Mouse (Mus musculus) kidney, adult 2 months (tissue): ENCODE results near the gene E130208F15Rik. TPM values are rescaled to one million over a fixed set of nuclear protein-coding genes. Genes with fewer than 3 reads are reported as not detected.
A peak's percentile ranks its signal among the peaks of the same experiment; 100 is the strongest.

ENCODE experiments used
- DNase-seq: peaks from one replicate; pipeline ENCODE4 v3.0.0; 2021
- H3K27ac ChIP-seq: fragments of 200-500 bp; 2 replicates; pipeline ENCODE4 v1.5.1; 2012; ENCODE audit warnings: low read depth, low read length, control low read depth, inconsistent platforms; ENCODE audit not compliant: insufficient read depth
- H3K27me3 ChIP-seq: fragments of 200-500 bp; replicated peaks from 2 replicates; pipeline ENCODE4 v1.6.1; 2012; ENCODE audit warnings: mild to moderate bottlenecking, moderate library complexity, low read length, inconsistent platforms; ENCODE audit not compliant: control insufficient read depth, insufficient read depth
- H3K36me3 ChIP-seq: fragments of 200-500 bp; 2 replicates; pipeline ENCODE4 v1.6.1; 2012; ENCODE audit warnings: mild to moderate bottlenecking, moderate library complexity, low read length, inconsistent platforms; ENCODE audit not compliant: control insufficient read depth, insufficient read depth
- H3K4me1 ChIP-seq: fragments of 200-500 bp; 2 replicates; pipeline ENCODE4 v1.6.1; 2011; ENCODE audit warnings: low read length; ENCODE audit not compliant: control insufficient read depth, insufficient read depth
- H3K4me3 ChIP-seq: fragments of 200-500 bp; 2 replicates; pipeline ENCODE4 v1.5.1; 2011; ENCODE audit warnings: mild to moderate bottlenecking, low read depth, low read length, control low read depth; ENCODE audit not compliant: insufficient read depth
- CTCF ChIP-seq: fragments of 200-500 bp; conservative IDR thresholded peaks from 2 replicates; pipeline ENCODE4 v1.5.1; 2011; ENCODE audit warnings: low read depth, mild to moderate bottlenecking, control low read depth, low read length, moderate library complexity, mixed read lengths; ENCODE audit not compliant: insufficient read depth, insufficient read length
- POLR2A ChIP-seq: fragments of 200-500 bp; IDR thresholded peaks from one replicate; pipeline ENCODE4 v1.6.1; 2011; ENCODE audit warnings: low read depth, low read length, control low read depth
- WGBS: fragments of 180-500 bp; shearing (Covaris S2); methylation state at CpG from one replicate; pipeline ENCODE4 v1.1.7; 2018; 5-methylcytosine and 5-hydroxymethylcytosine counted together
- polyA plus RNA-seq: library from polyadenylated mRNA; depleted of rRNA; stranded (reverse); fragments of >200 nt; gene quantifications from 2 replicates; pipeline ENCODE4 v1.2.3, GENCODE M21; 2012

E130208F15Rik gene
- polyA plus RNA-seq, 1 experiment = 0.42 TPM

DNA sequence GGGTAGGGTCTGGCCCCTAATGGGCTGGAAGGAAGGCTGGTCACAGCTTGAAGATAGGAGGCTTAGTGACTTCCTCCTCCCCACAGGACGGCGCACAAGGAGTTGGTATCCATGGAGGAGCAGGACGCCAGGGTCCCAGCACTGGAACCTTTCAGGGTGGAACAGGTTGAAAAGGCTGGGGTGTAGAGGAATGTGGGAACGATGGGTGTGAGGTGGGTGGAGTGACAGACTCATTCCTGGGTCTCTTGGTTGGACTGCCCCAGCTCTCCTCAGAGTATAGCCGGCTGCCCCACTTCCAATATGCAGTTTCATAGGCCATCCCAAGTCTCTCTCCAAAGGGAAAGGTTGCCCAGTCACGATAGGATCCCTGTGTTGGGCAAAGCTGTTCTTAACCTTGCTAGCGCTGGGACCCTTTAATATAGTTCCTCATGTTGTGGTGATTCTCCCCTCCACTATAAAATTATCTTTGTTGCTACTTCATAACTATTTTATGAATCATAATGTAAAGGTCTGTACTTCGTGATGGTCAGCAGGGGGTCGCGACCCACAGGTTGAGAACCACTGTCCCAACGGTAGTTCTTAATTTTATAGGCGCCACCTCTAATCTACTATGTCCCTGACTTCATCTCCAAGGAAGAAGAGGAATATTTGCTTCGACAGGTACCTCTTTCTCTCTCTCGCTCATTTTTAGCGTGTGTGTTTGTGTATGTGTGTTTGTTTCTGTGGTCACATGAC lies 12.0 kb upstream of the E130208F15Rik start:
- 45% methylated on average over 15 of the region's 15 CpGs for WGBS
- no peaks in the 10 kb centered on the region; the same call in 1 of the 2 replicates for H3K4me1 ChIP-seq
- peak; percentile 46 for TF ChIP-seq POLR2A
- TF ChIP-seq CTCF = no peak
- H3K27ac ChIP-seq = peak overlapping the region; percentile 28; the same call in 1 of the 2 replicates
- H3K36me3 ChIP-seq = no peaks in the 10 kb centered on the region
- no peaks in the 10 kb centered on the region for H3K27me3 ChIP-seq
- H3K4me3 ChIP-seq = peak overlapping the region; percentile 59
- DNase-seq = peak; percentile 52

DNA sequence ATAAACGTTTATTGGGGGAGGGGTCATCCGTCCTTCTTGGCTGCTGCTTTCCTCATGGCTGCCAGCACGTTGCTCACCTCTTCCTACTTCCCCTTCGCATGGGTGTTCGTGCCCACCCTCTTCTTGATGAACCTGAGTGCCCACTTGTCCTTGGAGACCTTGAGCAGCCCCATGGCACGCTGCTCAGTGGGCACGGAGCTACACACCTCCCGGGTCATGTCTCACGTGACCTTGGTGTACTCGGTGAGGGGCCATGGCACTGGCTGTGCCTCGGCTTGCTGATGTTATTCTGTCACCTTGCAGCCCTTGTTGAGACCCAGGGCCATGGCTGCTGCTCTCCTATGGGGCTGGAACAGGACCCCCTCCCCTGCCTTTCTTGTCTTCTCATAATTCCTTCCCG lies 11.4 kb upstream of the E130208F15Rik start:
- Histone ChIP-seq H3K27me3 (no peaks in the 10 kb centered on the region), H3K36me3 (no peaks in the 10 kb centered on the region), H3K27ac (peak overlapping the region; percentile 28; the same call in 1 of the 2 replicates), H3K4me1 (no peaks in the 10 kb centered on the region; the same call in 1 of the 2 replicates), H3K4me3 (no peak overlapping the region)
- 61% methylated on average over 12 of the region's 12 CpGs for WGBS
- TF ChIP-seq POLR2A = peak; percentile 87
- TF ChIP-seq CTCF = no peak
- DNase-seq = peak; percentile 60

DNA sequence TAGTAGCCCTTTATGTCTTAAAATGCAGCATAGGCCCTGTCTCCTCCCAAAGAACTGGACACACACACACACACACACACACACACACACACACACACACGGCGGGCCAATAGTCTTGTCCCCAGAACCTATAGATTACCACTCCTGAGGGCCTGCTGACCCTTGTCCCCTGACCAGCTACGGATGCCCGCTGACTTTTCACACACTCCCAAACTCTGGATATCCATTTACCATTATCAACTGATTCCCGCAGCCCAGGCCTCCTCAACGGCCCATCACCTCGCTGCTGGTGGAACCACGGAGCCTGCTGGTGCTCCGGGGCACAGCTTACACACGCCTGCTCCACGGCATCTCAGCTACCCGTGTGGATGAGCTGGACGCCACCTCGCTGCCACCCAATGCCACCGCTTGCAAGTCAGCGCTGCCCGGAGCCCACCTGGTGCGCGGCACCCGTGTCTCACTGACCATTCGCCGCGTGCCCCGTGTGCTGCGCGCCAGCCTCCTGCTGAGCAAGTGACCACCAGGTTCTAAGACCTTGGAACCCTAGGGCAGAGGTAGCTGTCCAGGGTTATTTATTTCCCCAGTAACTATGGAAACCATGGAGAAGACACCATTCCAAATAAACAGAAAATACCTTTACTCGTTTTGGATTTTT lies 7.7 kb upstream of the E130208F15Rik start:
- Histone ChIP-seq H3K4me1 (peaks cover 10% of the 10 kb centered on the region; the same call in 1 of the 2 replicates), H3K27me3 (no peaks in the 10 kb centered on the region), H3K36me3 (no peaks in the 10 kb centered on the region), H3K4me3 (peak overlapping the region; percentile 64), H3K27ac (peak overlapping the region; percentile 92)
- DNase-seq = peak; percentile 89
- TF ChIP-seq CTCF = no peak
- TF ChIP-seq POLR2A = peak; percentile 65
- WGBS = 35% methylated on average over 27 of the region's 27 CpGs

DNA sequence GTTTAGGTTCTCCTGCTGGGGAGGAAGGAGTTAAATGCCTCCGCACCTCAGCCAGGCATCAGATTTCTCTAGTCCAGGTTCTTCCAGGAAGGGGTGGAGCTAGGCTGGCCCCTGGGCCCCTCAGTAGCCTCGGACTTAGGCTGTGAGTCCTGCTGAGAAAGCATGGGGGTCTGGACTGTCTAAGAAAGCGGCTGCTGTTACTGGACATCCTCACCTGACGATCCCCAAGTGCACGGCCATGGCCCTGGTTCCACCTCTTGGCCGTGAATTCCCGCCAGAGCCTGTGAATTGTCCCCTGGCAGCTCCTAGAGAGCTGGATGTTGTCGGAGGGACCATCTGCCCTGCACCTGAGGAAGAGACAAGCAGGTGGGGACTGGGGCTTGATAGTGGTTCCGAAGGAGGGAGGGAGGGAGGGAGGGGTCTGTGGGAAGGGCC lies 6.8 kb upstream of the E130208F15Rik start, which contains the start of gene Syne4:
Gene Syne4, plus strand, starts transcription at position 87 of the 435 bp plus-strand sequence.
- 20% methylated on average over 9 of the region's 9 CpGs for WGBS
- peak within 1 kb of the TSS; percentile 64 for H3K4me3 ChIP-seq
- H3K27me3 ChIP-seq = no peaks in the 10 kb centered on the region

DNA sequence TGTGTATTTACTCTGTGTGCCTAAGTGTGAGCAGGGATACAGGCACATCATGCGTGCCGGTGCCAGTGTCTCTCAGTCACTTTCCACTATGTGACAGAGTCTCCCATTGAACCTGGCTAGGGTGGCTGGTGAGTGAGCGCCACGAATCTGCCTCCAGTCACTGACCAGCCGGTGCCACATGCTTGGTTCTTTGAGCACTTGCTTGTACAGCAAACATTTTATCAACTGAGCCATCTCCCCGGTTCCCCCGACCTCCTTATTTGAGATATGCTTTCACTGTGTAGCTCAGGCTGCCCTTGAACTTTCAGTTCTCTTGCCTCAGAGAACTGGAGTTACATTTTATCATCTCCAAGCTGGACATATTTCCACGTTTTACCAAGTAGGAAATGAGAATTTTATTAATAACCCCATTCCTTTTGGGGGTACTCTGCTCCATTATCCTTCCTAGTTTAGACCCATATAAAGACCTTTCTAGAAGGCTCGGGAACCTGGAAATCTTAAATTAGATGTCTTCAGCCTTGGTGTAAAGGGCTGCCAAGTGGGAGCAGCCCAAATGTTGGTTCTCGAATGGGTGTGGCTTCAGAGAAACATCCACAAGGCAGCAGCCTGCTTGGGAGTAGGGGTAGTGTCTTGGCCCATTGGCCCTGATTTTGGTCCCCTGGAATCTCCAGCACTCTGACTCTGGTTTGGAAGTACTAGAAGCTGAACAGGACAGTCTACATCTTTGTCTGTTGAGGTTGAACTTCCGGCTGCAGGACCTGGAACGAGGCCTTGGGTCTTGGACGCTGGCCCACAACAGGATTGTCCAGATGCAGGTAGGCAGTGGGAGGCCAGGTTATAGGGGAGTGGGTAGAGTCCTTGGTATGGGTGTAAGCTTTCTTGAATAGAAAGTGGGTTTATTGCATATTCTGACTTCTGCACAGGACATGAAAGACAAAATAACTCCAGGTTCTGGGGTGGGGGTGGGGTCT lies 5.7 kb upstream of the E130208F15Rik start:
- Histone ChIP-seq H3K27ac (peak overlapping the region; percentile 27; the same call in 1 of the 2 replicates), H3K4me3 (peak overlapping the region; percentile 50)
- 58% methylated on average over 13 of the region's 13 CpGs for WGBS

More for the DNA sequence above, 6.8 kb upstream of the E130208F15Rik start, which contains the start of gene Syne4:
- Histone ChIP-seq H3K36me3 (no peaks in the 10 kb centered on the region), H3K27ac (peak within 1 kb of the TSS; percentile 92), H3K4me1 (peaks cover 10% of the 10 kb centered on the region; the same call in 1 of the 2 replicates)
- DNase-seq = peak; percentile 65
- no peak for TF ChIP-seq POLR2A
- no peak for TF ChIP-seq CTCF

DNA sequence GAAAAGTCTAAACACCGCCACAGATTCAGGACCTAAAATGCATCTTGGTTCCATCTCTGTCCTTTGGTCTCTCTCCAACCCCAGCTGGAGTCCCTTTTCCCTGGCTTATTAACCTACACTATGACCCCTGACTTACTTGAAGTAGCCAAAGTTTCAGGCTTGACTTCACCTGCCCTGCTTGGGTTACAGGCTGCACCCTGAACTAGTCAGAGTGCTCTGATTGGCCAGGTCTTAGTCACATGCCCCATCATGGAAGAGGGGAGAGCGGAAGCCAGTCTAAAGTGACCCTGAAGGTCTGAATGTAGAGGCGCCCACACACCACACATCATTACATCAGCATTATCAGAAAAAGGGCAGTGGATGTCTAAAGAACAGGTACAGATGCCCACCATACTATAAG lies 3.4 kb upstream of the E130208F15Rik start:
- WGBS = 59% methylated on average over 3 of the region's 3 CpGs
- H3K27ac ChIP-seq = peak overlapping the region; percentile 79

More for the DNA sequence above, 5.7 kb upstream of the E130208F15Rik start:
- H3K36me3 ChIP-seq = no peaks in the 10 kb centered on the region
- TF ChIP-seq CTCF = no peak
- peak; percentile 57 for DNase-seq
- peaks cover 17% of the 10 kb centered on the region; the same call in 1 of the 2 replicates for H3K4me1 ChIP-seq
- no peaks in the 10 kb centered on the region for H3K27me3 ChIP-seq

More for the DNA sequence above, 3.4 kb upstream of the E130208F15Rik start:
- Histone ChIP-seq H3K4me3 (peak overlapping the region; percentile 9; the same call in 1 of the 2 replicates), H3K27me3 (no peaks in the 10 kb centered on the region), H3K4me1 (peaks cover 26% of the 10 kb centered on the region; the same call in 1 of the 2 replicates), H3K36me3 (no peaks in the 10 kb centered on the region)
- TF ChIP-seq POLR2A (no peak), CTCF (no peak)
- peak; percentile 85 for DNase-seq
